Mouse (Mus musculus): ENCODE data around the gene Gm47955. TPM values are rescaled to one million over a fixed set of nuclear protein-coding genes. Genes with fewer than 3 reads are reported as not detected.
"Not testable (repeated sequence)": the region's sequence is repeated elsewhere in the genome, so short reads cannot be mapped to it uniquely, and the experiment has no call there.

Gm47955 gene
- total RNA-seq (2021), result not detected
- long read RNA-seq, experiment 1, result 0 reads
- long read RNA-seq, experiment 2, result 0 reads

- no peak for DNase-seq (ENCODE audit: low spot score in 2 of 2)
Observed at GRCm38 (mm10) chr1:82959870-82960385, at the start of gene Gm47955. Gene Gm47955, plus strand, starts transcription at chr1:82960286.

GRCm38 (mm10) chr1:82913025-82913424 lies 47.1 kb upstream of the Gm47955 start, which contains the start of gene A030005L19Rik:
Gene A030005L19Rik, plus strand, starts transcription at chr1:82913325.
- no peak for DNase-seq (ENCODE audit: low spot score in 2 of 2)

GRCm38 (mm10) chr1:82913434-82913833 lies 46.7 kb upstream of the Gm47955 start:
- DNase-seq (ENCODE audit: low spot score in 2 of 2), result not testable (repeated sequence)

GRCm38 (mm10) chr1:82924650-82925049 lies 35.4 kb upstream of the Gm47955 start, which contains the start of gene A030014E15Rik:
Gene A030014E15Rik, plus strand, starts transcription at chr1:82924917.
- DNase-seq (ENCODE audit: low spot score in 2 of 2), result no peak

GRCm38 (mm10) chr1:82930558-82930957 lies 29.5 kb upstream of the Gm47955 start:
- DNase-seq (ENCODE audit: low spot score in 2 of 2), result not testable (repeated sequence)

GRCm38 (mm10) chr1:82931326-82931725 lies 28.8 kb upstream of the Gm47955 start, which contains the start of gene Gm6217:
Gene Gm6217, minus strand, starts transcription at chr1:82931399.
- not testable (repeated sequence) for DNase-seq (ENCODE audit: low spot score in 2 of 2)

GRCm38 (mm10) chr1:82938666-82939065 lies 21.4 kb upstream of the Gm47955 start:
- DNase-seq (ENCODE audit: low spot score in 2 of 2), result no peak

- not testable (repeated sequence) for DNase-seq (ENCODE audit: low spot score in 2 of 2)
Observed at GRCm38 (mm10) chr1:82942505-82942904, 17.6 kb upstream of the Gm47955 start.

GRCm38 (mm10) chr1:82943295-82943694 lies 16.8 kb upstream of the Gm47955 start, which contains the start of gene A030003K21Rik:
Gene A030003K21Rik, minus strand, starts transcription at chr1:82943388.
- DNase-seq (ENCODE audit: low spot score in 2 of 2), result not testable (repeated sequence)

- DNase-seq (ENCODE audit: low spot score in 2 of 2), result not testable (repeated sequence)
Observed at GRCm38 (mm10) chr1:82946029-82946428, 14.1 kb upstream of the Gm47955 start.

GRCm38 (mm10) chr1:82948601-82949000 lies 11.5 kb upstream of the Gm47955 start:
- no peak for DNase-seq (ENCODE audit: low spot score in 2 of 2)

- not testable (repeated sequence) for DNase-seq (ENCODE audit: low spot score in 2 of 2)
Observed at GRCm38 (mm10) chr1:82955913-82956312, 4.2 kb upstream of the Gm47955 start, which contains the start of gene Gm7544. Gene Gm7544, minus strand, starts transcription at chr1:82956013.

GRCm38 (mm10) chr1:82966413-82966812 lies 6.3 kb downstream of the Gm47955 start:
- no peak for DNase-seq (ENCODE audit: low spot score in 2 of 2)

GRCm38 (mm10) chr1:82972046-82972445 lies 12.0 kb downstream of the Gm47955 start:
- no peak for DNase-seq (ENCODE audit: low spot score in 2 of 2)

GRCm38 (mm10) chr1:82973244-82973643 lies 13.2 kb downstream of the Gm47955 start:
- peak in 1 of 2 experiments; percentile 14 for DNase-seq (ENCODE audit: low spot score in 2 of 2)

GRCm38 (mm10) chr1:82973901-82974300 lies 13.8 kb downstream of the Gm47955 start:
- DNase-seq (ENCODE audit: low spot score in 2 of 2), result no peak

- no peak for DNase-seq (ENCODE audit: low spot score in 2 of 2)
Observed at GRCm38 (mm10) chr1:82974342-82974741, 14.3 kb downstream of the Gm47955 start.

- no peak for DNase-seq (ENCODE audit: low spot score in 2 of 2)
Observed at GRCm38 (mm10) chr1:82975750-82976149, 15.7 kb downstream of the Gm47955 start.

GRCm38 (mm10) chr1:82977840-82978239 lies 17.8 kb downstream of the Gm47955 start:
- DNase-seq (ENCODE audit: low spot score in 2 of 2), result no peak

- DNase-seq (ENCODE audit: low spot score in 2 of 2), result no peak
Observed at GRCm38 (mm10) chr1:82986738-82987137, 26.7 kb downstream of the Gm47955 start.

- peak; percentile 8 to 85 for DNase-seq (ENCODE audit: low spot score in 2 of 2)
Observed at GRCm38 (mm10) chr1:82987530-82988198, 27.6 kb downstream of the Gm47955 start.

GRCm38 (mm10) chr1:82991062-82991461 lies 31.0 kb downstream of the Gm47955 start:
- no peak for DNase-seq (ENCODE audit: low spot score in 2 of 2)
